Mouse (Mus musculus): ENCODE measurements at regions not wholly inside any gene's neighbourhood (a gene's known extent, or its start where the extent isn't known, plus 50 kb on each side); places are given as distances from the start of the nearest gene placed in this dataset.

GRCm38 (mm10) chr7:121314521-121314920 is 77.1 kb upstream of the Hs3st2 start:
- TF ChIP-seq CTCF (IDR thresholded peaks at IDR 0.05; ENCODE audit: extremely low read depth, insufficient read length, insufficient replicate concordance, low read depth, low read length) (no peak), POLR2A (IDR thresholded peaks at IDR 0.05; ENCODE audit: low read depth, low read length) (no peak)

Measured in small intestine, adult 2 months (tissue).